Mouse (Mus musculus) bone marrow macrophage, adult 2 months (primary cell): ENCODE results near the gene Car14.

Source experiments
- CTCF ChIP-seq: IDR thresholded peaks from 2 replicates; pipeline ENCODE4 v1.5.1; 2012; ENCODE audit warnings: low read depth, mild to moderate bottlenecking, low read length, moderate library complexity
- POLR2A ChIP-seq: IDR thresholded peaks from 2 replicates; pipeline ENCODE4 v1.6.1; 2012; ENCODE audit warnings: mild to moderate bottlenecking, low read depth, low read length, borderline replicate concordance

DNA sequence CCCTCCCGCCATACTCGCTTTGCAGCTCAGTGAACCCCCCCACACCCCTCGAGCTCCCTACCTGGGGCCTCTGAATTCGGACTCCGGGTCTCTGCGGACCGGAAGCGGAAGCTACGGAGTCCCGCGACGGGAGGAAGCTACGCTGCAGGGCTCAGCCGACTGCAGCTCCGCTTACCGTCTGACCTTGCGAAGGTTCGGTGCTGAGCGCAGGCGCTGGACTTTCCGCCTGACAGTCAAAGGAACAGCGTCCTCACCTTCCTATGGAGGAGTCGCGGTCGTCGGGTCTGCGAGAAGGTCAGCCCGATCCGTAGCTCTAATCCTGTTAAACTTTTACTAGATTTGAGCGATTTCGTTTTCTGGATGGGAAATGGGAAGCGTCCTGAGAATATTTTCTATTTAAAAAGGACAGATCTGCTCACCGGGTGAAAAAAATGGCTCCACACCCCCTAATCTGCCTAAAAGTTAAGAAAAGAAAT, 33.1 kb downstream of the Car14 start, which contains the start of gene Mrps21:
- no peak for TF ChIP-seq CTCF
- TF ChIP-seq POLR2A = no peak; the same call in 1 of the 2 replicates
